Mouse (Mus musculus): Measurements from ENCODE around the gene Dhx33.

- no peak for TF ChIP-seq FLI1 (IDR thresholded peaks at IDR 0.05; ENCODE audit: low read length)
- TF ChIP-seq GATA1 (IDR thresholded peaks at IDR 0.05; ENCODE audit: borderline replicate concordance, low read length): no peak
These were observed 34.9 kb downstream of the Dhx33 start for GRCm38 (mm10) chr11:70969271-70969794.

Measured in megakaryocyte, embryonic 14.5 days (primary cell).